Mouse (Mus musculus) gastrocnemius, postnatal 10 days (tissue): Measurements from ENCODE around the gene Card11. TPM values are rescaled to one million over a fixed set of nuclear protein-coding genes. Genes with fewer than 3 reads are reported as not detected.

ENCODE experiments used
- DNase-seq: peaks from one replicate; pipeline ENCODE4 v3.0.0; 2021; ENCODE audit warnings: mixed read lengths
- long read RNA-seq, 2 experiments: library from polyadenylated mRNA; stranded (forward); transcript quantifications; one replicate each; pipeline ENCODE4 v2.0.0; 2021
- total RNA-seq, 2 experiments: library from RNA; stranded (reverse); gene quantifications; 2 replicates each; pipeline ENCODE4 v1.2.3; 2021

Gene Card11
- total RNA-seq: under 1 TPM; 0.25 to 0.26 TPM
- long read RNA-seq, experiment 1: 0 reads
- long read RNA-seq, experiment 2: 0 reads

- no peak for DNase-seq
Observed at GRCm38 (mm10) chr5:141000349-141000748, at the start of gene Card11. Card11 (minus strand) TSS chr5:141000582.

DNA sequence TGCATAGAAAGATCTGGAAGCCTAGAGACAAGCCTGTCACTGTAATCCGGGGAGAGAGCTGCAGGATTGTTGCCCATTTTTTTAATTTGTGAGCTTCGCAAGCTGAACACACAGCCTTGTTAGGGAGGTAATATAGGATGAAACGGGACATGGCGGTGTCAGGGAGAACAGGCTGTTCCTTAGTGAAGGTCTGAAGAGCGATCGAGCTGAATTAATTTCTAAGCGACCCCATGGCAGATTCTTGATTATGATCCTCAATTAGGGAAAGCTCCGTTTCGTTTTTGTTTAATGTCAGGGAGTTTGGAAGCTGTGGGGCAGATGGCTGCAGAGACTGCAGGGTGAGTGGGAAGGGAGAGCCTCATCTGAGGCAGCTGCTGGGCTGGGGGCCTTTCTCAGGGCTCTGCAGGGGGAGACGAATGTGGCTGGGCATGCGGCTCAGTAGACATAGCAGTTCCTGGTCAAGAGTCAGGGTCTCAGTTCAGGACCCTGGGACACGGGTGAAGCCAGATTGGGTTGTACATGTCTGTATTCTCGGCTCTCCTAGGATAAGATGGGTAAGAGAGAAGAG lies 47.4 kb upstream of the Card11 start:
- DNase-seq: no peak

- DNase-seq: no peak
Observed at GRCm38 (mm10) chr5:141044976-141045375, 44.6 kb upstream of the Card11 start.

DNA sequence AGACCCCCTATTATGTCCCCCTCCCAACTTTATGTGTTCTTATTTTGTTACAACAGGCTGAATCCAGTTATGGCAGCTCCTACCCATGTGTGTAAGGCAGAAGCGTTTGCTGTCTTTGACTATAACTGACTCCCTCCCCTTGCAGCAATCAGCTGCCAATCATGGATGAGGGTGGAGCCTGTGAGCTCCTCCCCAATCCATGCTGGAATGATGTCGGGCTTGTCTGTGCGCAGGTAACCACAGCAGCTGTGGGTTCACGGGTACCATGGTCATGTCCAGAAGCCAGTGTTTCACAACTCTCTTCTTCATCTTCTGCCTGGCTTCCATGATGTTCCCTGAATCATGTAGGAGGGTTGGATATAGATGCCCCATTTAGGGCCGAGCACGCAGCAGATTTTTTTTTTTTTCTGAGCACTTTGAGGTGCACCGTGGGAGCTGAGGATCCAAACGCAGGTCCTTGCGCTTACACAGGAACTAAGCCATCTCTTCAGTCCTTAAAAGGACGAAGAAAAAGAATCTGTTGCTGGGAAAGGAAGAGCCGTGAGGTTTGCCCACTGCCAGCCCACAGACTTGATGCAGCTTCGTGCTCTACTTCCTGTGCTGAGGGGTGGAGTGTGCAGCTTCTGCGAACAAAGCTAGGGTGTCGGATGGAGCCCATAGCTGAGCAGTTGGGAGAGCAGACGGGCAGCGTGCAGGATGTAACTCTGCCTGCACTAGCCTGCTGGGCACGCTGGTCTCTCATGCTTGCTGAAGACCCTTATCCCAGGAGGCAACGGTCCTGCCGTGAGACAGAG lies 43.5 kb upstream of the Card11 start:
- no peak for DNase-seq

DNA sequence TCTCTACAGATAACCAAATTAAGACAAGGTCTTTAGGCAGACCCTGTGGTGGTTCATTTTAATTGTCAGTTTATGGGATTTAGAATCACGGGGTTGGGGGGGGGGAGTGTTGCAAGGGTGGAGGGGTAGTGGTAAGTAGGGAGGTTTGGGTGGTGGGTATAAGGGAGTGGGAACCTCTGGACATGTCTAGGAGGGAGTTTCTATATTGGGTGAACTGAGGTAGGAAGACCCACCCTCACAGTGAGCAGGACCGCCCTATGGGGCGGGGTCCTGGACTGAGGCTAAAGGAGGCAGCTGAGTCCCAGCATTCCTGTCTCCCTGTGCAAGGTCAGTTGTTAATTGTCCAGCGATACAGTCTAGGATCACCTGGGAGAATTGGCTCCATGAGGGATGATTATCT lies 42.0 kb upstream of the Card11 start:
- no peak for DNase-seq

DNA sequence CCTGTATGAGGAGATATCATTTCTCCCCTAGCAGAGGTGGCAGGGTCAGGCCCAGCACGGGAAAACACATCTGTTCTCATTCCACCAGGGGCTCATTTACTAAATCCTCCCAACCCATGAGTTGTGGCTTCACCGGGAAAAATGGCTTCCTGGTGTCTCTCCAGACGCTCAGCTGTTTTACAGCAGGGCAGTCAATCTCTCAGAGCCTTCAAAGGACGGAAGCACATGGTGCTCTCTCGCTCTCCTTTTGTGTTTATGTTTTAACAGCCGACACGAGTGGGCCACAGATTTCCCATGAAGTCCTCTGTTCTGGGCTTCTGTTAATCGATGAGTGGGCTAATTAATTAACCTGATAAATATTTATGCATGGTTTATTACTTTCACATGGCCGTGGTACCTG lies 40.5 kb upstream of the Card11 start:
- DNase-seq: no peak

GRCm38 (mm10) chr5:141038342-141038741 lies 38.0 kb upstream of the Card11 start:
- no peak for DNase-seq

DNA sequence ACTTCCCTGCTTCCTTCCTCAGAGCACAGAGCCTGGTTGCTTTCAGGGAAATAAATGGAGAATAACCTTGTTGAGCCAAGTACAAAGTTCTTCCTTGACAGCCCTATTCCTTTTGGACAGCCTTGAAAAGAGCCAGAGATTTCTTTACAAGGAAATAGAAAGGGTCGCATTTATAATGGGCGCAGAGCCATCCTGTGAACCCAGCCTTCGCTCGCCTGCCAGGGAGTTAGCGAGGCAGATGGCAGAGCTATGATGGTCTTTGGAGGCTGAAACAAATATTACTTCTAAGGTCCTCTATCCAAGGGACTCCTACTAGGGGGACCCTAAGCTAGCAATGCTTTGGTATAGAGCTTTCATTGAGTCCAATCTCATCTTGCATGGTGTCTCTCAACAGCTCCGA lies 35.0 kb upstream of the Card11 start:
- no peak for DNase-seq

- DNase-seq: no peak
Observed at GRCm38 (mm10) chr5:141034301-141034700, 33.9 kb upstream of the Card11 start.

GRCm38 (mm10) chr5:141033001-141033400 lies 32.6 kb upstream of the Card11 start:
- DNase-seq: no peak

GRCm38 (mm10) chr5:141029364-141029763 lies 29.0 kb upstream of the Card11 start:
- no peak for DNase-seq

DNA sequence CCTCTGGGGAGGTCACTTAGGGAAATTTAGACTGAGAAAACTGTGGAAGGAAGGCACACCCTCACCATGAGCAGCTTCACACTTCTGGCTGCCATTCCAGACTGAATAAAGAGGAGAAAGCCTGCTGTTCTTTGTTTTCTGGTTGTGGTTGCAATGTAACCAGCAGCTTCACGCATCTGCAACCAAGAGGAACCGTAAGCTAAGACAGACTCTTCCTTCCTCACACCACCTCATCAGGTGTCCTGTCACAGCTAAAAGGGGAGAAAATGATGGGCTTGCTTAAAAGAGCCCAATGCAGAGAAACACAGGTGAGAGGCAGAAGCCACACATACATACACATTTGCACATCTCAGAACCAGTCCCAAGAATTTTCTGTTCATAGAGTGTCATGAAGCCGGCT lies 25.3 kb upstream of the Card11 start:
- DNase-seq: no peak

DNA sequence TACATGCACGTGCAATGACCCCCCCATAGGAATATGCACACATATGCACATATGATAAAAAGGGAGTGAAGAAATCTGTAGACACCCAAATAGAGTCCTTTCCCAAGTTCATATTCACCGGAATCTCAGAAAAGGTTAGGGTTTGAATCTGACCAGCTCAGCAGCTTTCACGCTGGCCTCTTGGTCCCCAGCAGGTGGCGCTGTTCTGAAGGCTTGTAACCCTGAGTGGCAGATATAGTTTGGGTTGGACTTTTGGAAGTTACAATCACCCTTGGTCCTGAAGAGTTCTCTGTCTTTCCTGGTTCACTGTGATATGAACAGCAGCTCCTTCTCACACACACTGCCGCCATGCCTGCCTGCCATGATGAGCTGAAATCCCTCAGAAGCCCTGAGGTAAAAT lies 24.1 kb upstream of the Card11 start:
- peak; percentile 21 for DNase-seq

- no peak for DNase-seq
Observed at GRCm38 (mm10) chr5:141017927-141018700, 17.7 kb upstream of the Card11 start.

GRCm38 (mm10) chr5:141016082-141016481 lies 15.7 kb upstream of the Card11 start:
- no peak for DNase-seq

GRCm38 (mm10) chr5:141014216-141014615 lies 13.8 kb upstream of the Card11 start:
- no peak for DNase-seq

- DNase-seq: no peak
Observed at GRCm38 (mm10) chr5:141013465-141013864, 13.1 kb upstream of the Card11 start.

DNA sequence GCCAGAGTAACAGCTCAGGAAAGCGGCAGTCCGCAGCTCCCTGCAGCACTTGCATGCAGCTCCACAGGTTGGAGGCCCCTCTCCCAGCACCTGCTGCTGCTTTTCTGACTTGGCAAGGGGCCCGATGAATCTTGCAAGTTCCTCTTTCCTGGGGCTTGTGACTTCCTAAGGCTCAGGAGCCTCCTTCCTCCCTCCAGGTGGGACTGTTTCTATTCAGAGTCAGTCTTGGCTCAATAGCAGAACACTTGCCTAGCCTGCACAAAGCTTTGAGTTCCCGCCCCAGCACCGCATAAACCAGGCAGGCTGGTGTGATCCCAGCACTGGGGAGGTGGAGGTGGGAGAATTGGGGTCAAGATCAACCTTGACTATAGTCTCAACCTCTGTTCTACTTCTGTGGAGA lies 5.1 kb upstream of the Card11 start:
- no peak for DNase-seq

DNA sequence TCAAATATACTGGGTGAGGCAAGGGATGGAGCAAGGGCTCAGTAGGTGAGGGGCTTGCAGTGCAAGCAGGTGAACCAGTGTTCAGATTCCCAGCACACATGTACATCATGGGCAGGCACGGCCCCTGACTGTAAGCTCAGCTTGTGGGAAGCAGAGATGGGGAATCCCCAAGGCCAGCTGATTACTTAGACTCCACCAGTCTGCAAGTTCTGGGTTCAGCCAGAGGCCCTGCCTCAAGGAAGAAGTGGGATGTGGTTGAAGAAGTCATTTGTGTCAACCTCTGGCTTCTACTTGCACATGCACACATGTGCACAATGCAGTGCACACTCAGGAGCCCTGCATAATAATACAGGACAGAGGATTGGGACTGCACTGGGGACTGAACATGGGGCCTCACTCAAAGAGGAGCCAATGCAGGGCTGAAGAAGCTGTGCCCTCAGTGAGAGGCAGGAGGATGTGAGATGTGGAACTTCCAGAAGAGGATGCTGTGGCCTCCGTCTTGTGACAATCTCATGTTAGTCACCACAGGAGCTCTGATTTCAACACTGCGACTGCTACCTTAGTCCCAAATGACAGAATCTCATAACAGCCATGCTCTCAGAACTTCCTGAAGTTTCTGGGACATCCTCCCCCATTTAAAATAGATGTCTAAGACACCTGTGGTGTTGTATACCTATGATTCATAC lies 3.8 kb upstream of the Card11 start:
- no peak for DNase-seq

- no peak for DNase-seq
Observed at GRCm38 (mm10) chr5:140999178-140999672, 1.2 kb downstream of the Card11 start.

DNA sequence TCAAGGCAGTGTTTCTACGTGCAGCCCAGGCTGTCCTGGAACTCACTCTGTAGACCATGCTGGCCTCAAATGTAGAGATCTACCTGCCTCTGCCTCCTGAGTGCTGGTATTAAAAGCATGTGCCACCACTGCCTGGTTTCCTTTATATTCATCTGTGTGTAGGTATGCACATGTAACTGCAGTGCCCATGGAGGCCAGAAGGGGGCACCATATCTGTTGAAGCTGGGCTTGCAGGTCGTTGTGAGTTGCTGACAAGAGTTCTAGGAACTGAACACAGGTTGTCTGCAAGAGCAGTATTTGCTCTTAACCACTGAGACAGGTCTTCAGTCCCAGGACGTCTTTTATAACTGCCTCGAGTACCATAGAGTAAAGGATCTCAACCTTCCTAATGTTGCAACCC lies 2.6 kb downstream of the Card11 start:
- DNase-seq: no peak
